Mouse (Mus musculus) neural tube, postnatal 0 days (tissue): ENCODE data around the gene Gpr137b. TPM values are rescaled to one million over a fixed set of nuclear protein-coding genes. Genes with fewer than 3 reads are reported as not detected.

Experiments
- polyA plus RNA-seq: library from polyadenylated mRNA; unstranded; fragments of >200 nt; fragmentation: Nextera tagmentation; extraction: Ambion mirVana; gene quantifications from 2 replicates; pipeline ENCODE4 v1.2.1, GENCODE M21; 2015

The Gpr137b gene
- polyA plus RNA-seq = 22.6 and 25.9 TPM in 2 replicates

DNA sequence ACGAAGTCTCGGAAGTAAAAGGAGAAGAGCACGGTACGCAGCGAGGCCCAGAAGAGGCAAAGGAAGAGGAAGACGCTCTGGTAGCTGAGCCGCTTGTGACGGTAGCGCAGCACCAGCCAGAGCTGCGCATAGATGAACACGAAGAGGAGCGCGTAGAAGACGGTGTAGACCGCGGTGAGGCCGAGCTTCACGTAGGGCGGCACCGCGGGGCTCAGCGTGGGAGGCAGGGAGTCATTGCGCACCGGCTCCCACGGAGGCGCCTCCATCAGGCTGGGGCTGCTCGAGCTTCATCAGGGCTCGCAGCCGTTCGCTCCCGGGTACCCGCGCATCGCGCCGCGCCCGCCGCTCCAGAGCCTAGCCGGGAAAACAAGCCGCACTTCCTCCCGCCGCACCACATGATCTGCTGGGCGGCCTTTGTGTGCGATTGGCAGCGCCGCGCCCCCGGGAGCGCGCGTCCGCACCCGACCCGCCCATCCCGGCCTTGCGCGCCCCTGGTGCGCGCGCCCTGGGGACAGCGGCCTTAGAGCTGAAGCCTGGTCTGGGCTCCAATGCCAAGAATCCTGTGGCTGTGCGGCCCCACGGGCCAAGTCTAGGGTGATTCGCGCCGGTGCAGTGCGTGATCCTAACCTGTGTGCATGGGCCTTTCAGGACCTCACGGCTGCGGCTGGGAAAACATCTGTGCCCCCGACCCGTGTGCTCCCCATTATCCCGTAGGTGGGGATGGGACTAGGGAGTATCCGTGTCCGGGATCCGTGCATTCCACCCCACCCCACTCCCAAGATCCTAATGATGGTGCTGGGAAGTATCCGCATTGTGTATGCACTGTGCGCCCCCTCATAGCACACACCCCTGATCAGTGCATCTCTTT, at the start of gene Gpr137b:
Gpr137b (minus strand) TSS at position 787 of the 868 bp plus-strand sequence.

GRCm38 (mm10) chr13:13437460-13438015, 43.7 kb upstream of the Gpr137b start, which contains the start of gene Nid1:
Gene Nid1, plus strand, starts transcription at chr13:13437551.

Other genes with a start within 250 kb of the Gpr137b start
- gene Prl2c5, start 211.3 kb downstream of the Gpr137b start, polyA plus RNA-seq = not detected in 2 replicates
- 52.2 and 65.0 TPM in 2 replicates for gene Nid1, start 43.5 kb upstream of the Gpr137b start, polyA plus RNA-seq
- 4.7 and 5.3 TPM in 2 replicates for gene Lyst, start 196.4 kb upstream of the Gpr137b start, polyA plus RNA-seq